Mouse (Mus musculus): ENCODE measurements around the gene Cav2.

DNA sequence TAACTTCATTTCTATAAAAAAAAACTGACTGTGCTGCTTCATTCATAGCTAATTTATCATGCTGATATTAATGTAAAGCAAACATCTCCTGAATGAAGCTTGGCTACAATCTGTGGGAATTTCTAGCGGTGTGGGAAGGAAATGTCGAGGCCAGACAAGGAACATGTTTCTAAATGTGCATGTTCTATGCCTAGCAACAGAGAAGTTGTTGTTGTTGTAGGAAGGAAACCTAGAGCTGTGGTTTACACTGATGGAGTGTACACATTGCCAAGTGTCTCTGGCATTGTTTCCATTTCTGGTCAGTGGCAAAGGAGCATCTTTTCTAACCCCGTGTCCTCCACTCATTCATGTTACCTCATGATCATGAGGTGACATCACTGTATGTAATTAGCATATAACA lies 48.8 kb downstream of the Cav2 start:
- TF ChIP-seq POLR2A (IDR thresholded peaks at IDR 0.05; ENCODE audit: borderline replicate concordance, control insufficient read depth, low read depth, low read length) (no peak), CTCF (IDR thresholded peaks at IDR 0.05; ENCODE audit: control insufficient read depth, insufficient read depth, low read length) (no peak)

Measured in bone marrow, adult 2 months (tissue).